Mouse (Mus musculus): ENCODE measurements at regions not wholly inside any gene's neighbourhood (a gene's known extent, or its start where the extent isn't known, plus 50 kb on each side); places are given as distances from the start of the nearest gene placed in this dataset.

GRCm38 (mm10) chr13:83785643-83786042 lies 281.8 kb downstream of the Mef2c start:
- no peaks in the 10 kb centered on the region for H3K36me3 ChIP-seq (ENCODE audit: control insufficient read depth, insufficient read depth, low read length)

GRCm38 (mm10) chr13:83809535-83809934 lies 305.7 kb downstream of the Mef2c start:
- Histone ChIP-seq H3K27me3 (ENCODE audit: control insufficient read depth, insufficient read depth, low read length) (no peaks in the 10 kb centered on the region), H3K4me1 (replicated peaks; ENCODE audit: control insufficient read depth, insufficient read depth, low read length) (no peaks in the 10 kb centered on the region), H3K27ac (ENCODE audit: control insufficient read depth, insufficient read depth, low read length) (no peak overlapping the region), H3K4me3 (ENCODE audit: control insufficient read depth, insufficient read depth, low read length) (no peak overlapping the region), H3K36me3 (ENCODE audit: control insufficient read depth, insufficient read depth, low read length) (no peaks in the 10 kb centered on the region)
- TF ChIP-seq POLR2A (IDR thresholded peaks at IDR 0.05; ENCODE audit: control insufficient read depth, extremely low read depth, insufficient read depth, low read length, poor library complexity): no peak
- TF ChIP-seq CTCF (IDR thresholded peaks at IDR 0.05; ENCODE audit: borderline replicate concordance, control insufficient read depth, extremely low read depth, insufficient read depth, low read length, poor library complexity): no peak
- 79% methylated on average over 1 of the region's 1 CpGs for WGBS
- no peak for DNase-seq

More at GRCm38 (mm10) chr13:83785643-83786042, 281.8 kb downstream of the Mef2c start:
- Histone ChIP-seq H3K27me3 (ENCODE audit: control insufficient read depth, insufficient read depth, low read length) (no peaks in the 10 kb centered on the region), H3K4me1 (replicated peaks; ENCODE audit: control insufficient read depth, insufficient read depth, low read length) (no peaks in the 10 kb centered on the region), H3K4me3 (ENCODE audit: control insufficient read depth, insufficient read depth, low read length) (no peak overlapping the region), H3K27ac (ENCODE audit: control insufficient read depth, insufficient read depth, low read length) (no peak overlapping the region)
- TF ChIP-seq POLR2A (IDR thresholded peaks at IDR 0.05; ENCODE audit: control insufficient read depth, extremely low read depth, insufficient read depth, low read length, poor library complexity): no peak
- TF ChIP-seq CTCF (IDR thresholded peaks at IDR 0.05; ENCODE audit: borderline replicate concordance, control insufficient read depth, extremely low read depth, insufficient read depth, low read length, poor library complexity): no peak
- no peak for DNase-seq

- H3K36me3 ChIP-seq (ENCODE audit: control insufficient read depth, insufficient read depth, low read length): no peaks in the 10 kb centered on the region
- 72% methylated on average over 4 of the region's 4 CpGs for WGBS
- no peaks in the 10 kb centered on the region for H3K27me3 ChIP-seq (ENCODE audit: control insufficient read depth, insufficient read depth, low read length)
- no peak for TF ChIP-seq CTCF (IDR thresholded peaks at IDR 0.05; ENCODE audit: borderline replicate concordance, control insufficient read depth, extremely low read depth, insufficient read depth, low read length, poor library complexity)
- TF ChIP-seq POLR2A (IDR thresholded peaks at IDR 0.05; ENCODE audit: control insufficient read depth, extremely low read depth, insufficient read depth, low read length, poor library complexity): no peak
- no peak overlapping the region for H3K4me3 ChIP-seq (ENCODE audit: control insufficient read depth, insufficient read depth, low read length)
- no peak overlapping the region for H3K27ac ChIP-seq (ENCODE audit: control insufficient read depth, insufficient read depth, low read length)
- DNase-seq: no peak
- no peaks in the 10 kb centered on the region for H3K4me1 ChIP-seq (replicated peaks; ENCODE audit: control insufficient read depth, insufficient read depth, low read length)
Observed at GRCm38 (mm10) chr13:83820291-83820690, 316.5 kb downstream of the Mef2c start.

GRCm38 (mm10) chr13:83820721-83821120 lies 316.9 kb downstream of the Mef2c start:
- H3K36me3 ChIP-seq (ENCODE audit: control insufficient read depth, insufficient read depth, low read length): no peaks in the 10 kb centered on the region
- no peaks in the 10 kb centered on the region for H3K4me1 ChIP-seq (replicated peaks; ENCODE audit: control insufficient read depth, insufficient read depth, low read length)
- no peak for DNase-seq
- 79% methylated on average over 3 of the region's 3 CpGs for WGBS
- TF ChIP-seq CTCF (IDR thresholded peaks at IDR 0.05; ENCODE audit: borderline replicate concordance, control insufficient read depth, extremely low read depth, insufficient read depth, low read length, poor library complexity) (no peak), POLR2A (IDR thresholded peaks at IDR 0.05; ENCODE audit: control insufficient read depth, extremely low read depth, insufficient read depth, low read length, poor library complexity) (no peak)
- H3K4me3 ChIP-seq (ENCODE audit: control insufficient read depth, insufficient read depth, low read length): no peak overlapping the region
- H3K27me3 ChIP-seq (ENCODE audit: control insufficient read depth, insufficient read depth, low read length): no peaks in the 10 kb centered on the region
- no peak overlapping the region for H3K27ac ChIP-seq (ENCODE audit: control insufficient read depth, insufficient read depth, low read length)

GRCm38 (mm10) chr13:83824926-83825325 lies 321.1 kb downstream of the Mef2c start:
- no peak for DNase-seq
- no peak overlapping the region for H3K27ac ChIP-seq (ENCODE audit: control insufficient read depth, insufficient read depth, low read length)
- H3K4me1 ChIP-seq (replicated peaks; ENCODE audit: control insufficient read depth, insufficient read depth, low read length): no peaks in the 10 kb centered on the region
- no peaks in the 10 kb centered on the region for H3K36me3 ChIP-seq (ENCODE audit: control insufficient read depth, insufficient read depth, low read length)
- H3K4me3 ChIP-seq (ENCODE audit: control insufficient read depth, insufficient read depth, low read length): no peak overlapping the region
- no peaks in the 10 kb centered on the region for H3K27me3 ChIP-seq (ENCODE audit: control insufficient read depth, insufficient read depth, low read length)
- WGBS: 86% methylated on average over 4 of the region's 4 CpGs
- no peak for TF ChIP-seq CTCF (IDR thresholded peaks at IDR 0.05; ENCODE audit: borderline replicate concordance, control insufficient read depth, extremely low read depth, insufficient read depth, low read length, poor library complexity)

- Histone ChIP-seq H3K36me3 (ENCODE audit: control insufficient read depth, insufficient read depth, low read length) (no peaks in the 10 kb centered on the region), H3K4me3 (ENCODE audit: control insufficient read depth, insufficient read depth, low read length) (no peak overlapping the region), H3K27me3 (ENCODE audit: control insufficient read depth, insufficient read depth, low read length) (no peaks in the 10 kb centered on the region), H3K27ac (ENCODE audit: control insufficient read depth, insufficient read depth, low read length) (no peak overlapping the region), H3K4me1 (replicated peaks; ENCODE audit: control insufficient read depth, insufficient read depth, low read length) (no peaks in the 10 kb centered on the region)
- TF ChIP-seq POLR2A (IDR thresholded peaks at IDR 0.05; ENCODE audit: control insufficient read depth, extremely low read depth, insufficient read depth, low read length, poor library complexity) (no peak), CTCF (IDR thresholded peaks at IDR 0.05; ENCODE audit: borderline replicate concordance, control insufficient read depth, extremely low read depth, insufficient read depth, low read length, poor library complexity) (no peak)
- no peak for DNase-seq
- WGBS: 90% methylated on average over 4 of the region's 4 CpGs
Observed at GRCm38 (mm10) chr13:83826841-83827463, 323.1 kb downstream of the Mef2c start.
